Mouse (Mus musculus) megakaryocyte-erythroid progenitor cell, adult 5-6 weeks (primary cell): Measurements from ENCODE around the gene Ptprg. TPM values are rescaled to one million over a fixed set of nuclear protein-coding genes. Genes with fewer than 3 reads are reported as not detected.

Experiments
- ATAC-seq: replicated peaks from 2 replicates; pipeline ENCODE4 v1.8.0; 2016; ENCODE audit warnings: mild to moderate bottlenecking, inconsistent platforms; ENCODE audit not compliant: severe bottlenecking, poor library complexity, low FRiP score, low TSS enrichment
- total RNA-seq, 2 experiments: library from RNA; stranded (forward) in 1 of 2; stranded (reverse) in 1 of 2; fragments of 200-1000, 215-1000 nt in 1 of 2; fragments of >200 nt in 1 of 2; fragmentation: Nextera tagmentation in 1 of 2; gene quantifications; 2 replicates each; pipeline ENCODE4 v1.2.3; 2014 to 2017

Gene Ptprg
- total RNA-seq, 2 experiments from 2014 or later = not detected

DNA sequence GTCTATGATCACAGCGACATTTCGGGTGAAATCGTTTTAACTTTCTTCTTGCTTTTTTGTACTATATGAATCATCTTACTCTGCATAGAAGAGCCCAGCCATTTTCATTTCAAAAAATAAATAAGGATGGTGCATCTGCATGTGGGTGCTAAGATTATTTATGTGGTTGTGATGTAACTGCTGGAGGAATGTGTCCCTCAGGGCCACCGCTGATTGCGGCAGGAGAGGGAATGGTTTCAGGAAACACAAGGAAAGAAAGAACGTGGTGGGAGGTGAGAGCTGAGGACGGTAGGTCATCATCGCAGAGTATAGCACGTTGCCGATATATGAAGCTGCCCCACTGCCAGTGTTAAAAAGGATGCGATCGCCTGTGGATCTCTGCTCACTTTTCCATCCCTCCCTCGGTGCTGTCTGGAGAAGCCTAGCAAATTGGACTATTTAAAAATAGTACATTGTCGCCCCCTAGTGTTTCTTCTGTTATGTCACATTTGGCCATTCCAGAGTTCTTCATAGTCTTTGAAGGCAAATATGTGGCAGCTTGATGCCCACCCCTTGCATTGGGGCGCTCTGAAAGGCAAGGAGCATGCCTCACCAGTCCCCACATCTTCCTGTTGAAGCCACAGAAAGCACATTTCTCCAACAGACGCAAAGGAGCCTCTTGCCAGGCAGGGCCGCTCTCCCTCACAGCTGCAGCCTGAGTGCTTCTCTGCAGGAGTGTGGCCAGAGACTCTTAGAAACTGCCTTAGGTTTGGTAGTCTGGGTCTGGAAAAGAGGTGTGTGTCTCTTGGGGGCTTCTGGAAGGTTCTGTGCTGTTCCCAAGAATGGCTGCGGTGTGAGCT, 586.5 kb downstream of the Ptprg start:
- ATAC-seq = no peak

GRCm38 (mm10) chr14:12143941-12144485, 590.7 kb downstream of the Ptprg start:
- no peak for ATAC-seq

DNA sequence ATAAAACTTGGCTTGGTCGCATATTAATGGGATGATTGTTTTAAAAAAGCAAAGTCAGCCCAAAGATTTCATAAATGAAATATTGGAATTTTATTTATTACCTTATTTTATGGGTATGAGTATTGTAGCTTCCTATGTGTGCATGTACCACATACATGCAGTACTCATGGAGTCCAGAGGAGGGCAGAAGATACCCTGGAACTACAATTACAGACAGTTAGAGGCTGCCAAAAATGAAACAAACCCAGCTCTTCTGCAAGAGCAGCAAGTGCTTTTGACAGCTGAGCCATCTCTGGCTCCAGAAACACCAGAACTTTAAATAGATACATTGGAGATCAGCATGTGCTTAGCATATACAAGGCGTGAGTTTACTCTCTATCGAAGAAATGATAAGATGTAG, 592.6 kb downstream of the Ptprg start:
- no peak for ATAC-seq

DNA sequence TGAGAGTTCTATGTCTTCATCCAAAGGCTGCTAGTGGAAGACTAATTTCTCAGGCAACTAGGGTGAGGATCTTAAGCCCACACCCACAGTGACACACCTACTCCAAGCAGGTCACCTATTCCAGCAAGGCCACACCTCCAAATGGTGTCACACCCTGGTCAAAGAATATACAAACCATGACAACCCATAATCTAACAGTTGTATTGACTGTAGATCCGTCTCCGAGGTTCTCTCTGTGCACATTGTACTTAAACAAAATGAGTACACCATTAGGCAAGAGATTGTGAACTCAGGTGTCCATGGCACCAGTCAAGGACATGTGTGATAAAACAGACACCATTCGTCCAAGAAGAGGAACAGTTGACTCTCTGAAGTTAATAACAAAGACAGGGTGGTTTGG, 596.2 kb downstream of the Ptprg start:
- no peak for ATAC-seq

GRCm38 (mm10) chr14:12151927-12152326, 598.6 kb downstream of the Ptprg start:
- peak; percentile 67 for ATAC-seq

- ATAC-seq = no peak
These were observed 599.4 kb downstream of the Ptprg start for GRCm38 (mm10) chr14:12152748-12153147.

- ATAC-seq = no peak
These were observed 600.3 kb downstream of the Ptprg start for GRCm38 (mm10) chr14:12153599-12153998.

GRCm38 (mm10) chr14:12161738-12162310, 608.5 kb downstream of the Ptprg start:
- ATAC-seq = no peak

DNA sequence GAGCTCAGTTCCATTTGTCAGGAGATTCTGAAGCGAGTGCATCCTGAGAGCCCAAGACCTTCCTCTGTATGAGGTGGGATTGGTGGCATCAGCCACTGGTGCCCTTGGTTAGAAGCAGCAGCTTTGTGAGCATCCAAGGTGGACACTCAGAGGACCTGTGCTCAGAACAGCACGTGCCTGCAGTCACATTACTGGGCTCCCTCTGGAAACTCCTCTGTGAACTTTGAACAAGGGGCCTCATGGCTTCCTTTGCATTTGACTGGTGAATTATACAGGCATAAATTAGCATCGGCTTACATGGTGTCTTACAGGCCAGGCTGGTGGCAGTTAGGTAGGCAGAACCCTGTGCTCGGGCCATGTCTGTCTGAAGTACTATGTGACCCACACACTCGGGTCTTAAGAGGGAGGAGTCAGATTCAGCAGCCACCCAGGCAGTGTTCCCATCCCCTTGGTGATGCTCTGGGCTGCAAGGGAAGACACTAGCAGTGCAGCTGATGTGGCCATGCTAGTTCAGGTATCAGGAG, 609.1 kb downstream of the Ptprg start:
- no peak for ATAC-seq

DNA sequence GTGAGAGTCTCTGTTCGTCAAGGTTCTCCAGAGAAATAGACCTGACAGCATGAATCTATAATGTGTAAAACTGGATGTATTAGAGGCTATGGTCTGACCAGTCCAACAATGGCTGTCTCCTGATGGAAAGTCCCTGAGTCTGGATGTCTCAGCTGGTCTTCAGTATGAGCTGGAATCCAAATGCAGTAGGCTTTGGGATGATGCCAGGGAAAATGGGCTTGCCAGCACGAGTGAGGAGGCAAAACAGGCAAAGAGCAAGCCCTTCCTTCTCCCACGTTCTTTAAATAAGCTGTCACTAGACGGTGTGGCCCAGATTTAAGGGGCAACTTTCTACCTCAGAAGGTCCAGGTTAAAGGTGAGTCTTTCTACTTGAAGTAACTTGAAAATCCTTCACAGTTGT, 609.9 kb downstream of the Ptprg start:
- no peak for ATAC-seq

GRCm38 (mm10) chr14:12167215-12167614, 613.9 kb downstream of the Ptprg start:
- no peak for ATAC-seq

DNA sequence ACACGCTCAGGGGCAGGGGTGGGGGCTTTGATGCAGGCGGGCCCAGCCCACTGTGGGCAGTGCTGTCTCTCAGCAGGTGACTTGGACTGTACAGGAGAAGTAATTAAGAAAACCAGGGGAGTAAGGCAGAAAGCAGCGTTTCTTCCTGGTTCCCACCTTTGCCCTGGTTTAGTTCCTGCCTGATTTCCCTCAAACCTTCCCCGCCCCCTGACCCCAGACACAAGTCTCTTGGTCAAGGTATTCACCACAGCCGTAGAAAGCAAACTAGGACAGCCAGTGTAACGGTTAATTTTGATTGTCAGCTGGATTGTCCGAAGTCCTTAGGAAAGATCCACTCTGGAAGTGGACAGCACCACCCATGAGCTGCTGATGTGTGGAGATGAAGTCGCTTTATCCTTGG, 614.3 kb downstream of the Ptprg start:
- no peak for ATAC-seq

- ATAC-seq = no peak
These were observed 624.1 kb downstream of the Ptprg start for GRCm38 (mm10) chr14:12177436-12177835.

DNA sequence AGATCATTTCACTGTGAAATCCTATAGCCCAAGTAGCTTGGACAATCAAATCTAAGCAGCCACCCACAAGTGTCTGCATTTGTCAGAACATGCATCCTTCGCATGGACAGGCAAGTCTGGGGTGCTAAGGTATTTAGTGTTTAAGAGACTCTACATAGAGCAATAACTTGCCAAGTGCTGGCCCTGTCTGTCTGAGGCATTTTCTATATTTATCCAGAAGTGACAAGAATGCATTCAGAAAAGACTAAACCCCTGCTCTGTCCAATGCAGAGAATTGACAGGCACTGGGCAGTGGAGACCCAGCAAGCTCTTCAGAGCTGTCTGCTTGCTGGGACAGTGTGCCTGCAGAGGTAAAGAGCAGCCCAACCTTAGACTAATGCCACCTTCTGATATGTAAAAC, 625.3 kb downstream of the Ptprg start:
- no peak for ATAC-seq

DNA sequence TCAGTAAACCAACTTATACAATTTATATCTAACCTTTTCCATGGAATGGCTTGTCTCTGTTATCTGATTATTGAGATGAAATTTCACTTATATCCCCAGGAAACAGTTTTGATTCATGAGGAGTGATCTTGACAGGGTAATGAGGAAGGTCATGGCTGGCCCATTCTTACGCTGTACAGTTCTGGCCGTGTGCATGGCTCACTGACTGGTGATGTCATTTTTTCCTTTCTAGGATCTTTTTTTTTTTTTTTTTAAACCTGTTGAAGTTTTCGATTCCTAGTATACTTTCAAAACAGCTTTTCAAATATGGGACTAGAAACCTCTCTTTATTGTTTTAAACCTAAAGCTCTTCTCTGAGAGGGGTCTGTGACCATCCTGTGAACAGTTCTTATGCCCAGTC, 626.8 kb downstream of the Ptprg start:
- no peak for ATAC-seq

DNA sequence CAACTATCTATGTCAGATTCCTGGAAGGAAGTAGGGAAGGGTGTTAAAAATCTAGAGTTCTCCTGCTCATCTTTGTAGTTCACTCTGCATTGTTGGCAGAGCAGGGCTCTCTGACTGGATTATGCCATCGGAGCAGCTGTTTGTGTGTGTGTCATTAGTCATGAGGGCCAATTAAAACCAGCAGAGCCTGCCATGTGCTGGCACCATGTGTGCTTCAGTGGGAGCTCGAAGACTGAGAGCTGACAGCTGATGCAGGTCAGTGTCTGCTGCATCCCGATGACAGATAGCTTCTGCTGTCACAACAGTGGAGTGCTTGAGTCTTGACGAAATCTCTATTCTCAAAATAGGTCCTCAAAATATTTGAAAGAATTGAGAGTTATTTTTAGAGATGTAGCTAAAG, 631.7 kb downstream of the Ptprg start:
- no peak for ATAC-seq

GRCm38 (mm10) chr14:12188352-12188751, 635.0 kb downstream of the Ptprg start:
- no peak for ATAC-seq

DNA sequence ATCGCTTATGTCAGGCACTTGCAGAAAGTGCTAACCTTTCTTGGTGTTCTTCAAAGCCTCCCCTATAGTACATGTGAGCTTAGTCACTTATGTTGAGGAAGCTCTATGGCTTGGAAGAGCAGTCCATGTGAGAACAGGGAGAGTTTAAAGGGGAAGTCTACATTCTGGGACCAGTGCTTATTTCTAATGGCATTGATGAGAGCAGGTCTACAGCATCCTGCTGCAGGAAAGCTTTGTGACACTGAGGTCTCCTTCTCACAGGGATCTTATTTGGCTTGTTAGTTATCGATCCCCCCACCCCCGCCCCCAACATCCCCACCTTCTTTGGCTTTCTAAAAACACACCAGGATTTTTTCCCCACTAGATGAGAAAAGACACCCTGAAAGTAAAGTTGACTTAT, 635.9 kb downstream of the Ptprg start:
- no peak for ATAC-seq

GRCm38 (mm10) chr14:12189717-12190600, 636.6 kb downstream of the Ptprg start:
- ATAC-seq = no peak

DNA sequence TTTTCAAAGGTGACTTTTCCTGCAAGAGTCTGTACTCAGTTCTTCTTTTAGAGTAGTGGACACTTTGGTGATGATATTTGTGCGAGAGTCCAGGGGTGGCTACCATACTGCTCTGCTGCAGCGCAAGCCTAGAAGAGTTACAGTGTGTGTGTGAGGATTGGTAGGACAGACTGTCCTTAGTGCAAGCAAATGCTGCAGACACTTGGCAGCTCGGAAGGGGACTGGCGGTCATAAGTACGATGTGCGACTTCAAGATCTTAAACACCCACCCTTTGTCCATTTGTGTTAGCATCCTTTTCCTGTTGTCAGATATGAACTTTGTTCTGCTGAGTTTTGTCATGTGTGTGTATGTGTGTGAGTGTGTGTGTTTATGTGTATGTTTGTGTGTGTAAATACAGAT, 637.7 kb downstream of the Ptprg start:
- ATAC-seq = no peak
